Mouse (Mus musculus): ENCODE data around the gene Caprin2. TPM values are rescaled to one million over a fixed set of nuclear protein-coding genes. Genes with fewer than 3 reads are reported as not detected.

Gene Caprin2
- total RNA-seq, 2 experiments from 2014 or later = 10.2 to 18.2 TPM

DNA sequence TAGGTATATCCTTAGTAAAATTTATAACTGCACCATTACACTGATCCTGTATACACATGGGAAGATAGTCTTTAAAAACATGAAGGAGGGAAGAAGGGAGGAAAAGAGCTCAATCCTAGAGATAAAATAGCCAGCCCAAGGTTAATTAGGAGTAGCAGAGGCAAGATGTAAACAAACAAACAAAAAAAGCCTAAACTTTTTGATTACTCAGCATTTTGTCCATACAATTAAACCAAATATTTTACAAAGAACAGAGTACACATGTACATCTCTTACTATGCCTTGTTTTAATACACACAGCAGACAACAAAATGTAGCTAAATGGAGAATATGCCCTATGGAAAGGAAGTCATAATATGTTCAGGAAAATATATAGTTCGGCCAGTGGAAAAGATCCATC lies 54.3 kb downstream of the Caprin2 start:
- DNase-seq = no peak

DNA sequence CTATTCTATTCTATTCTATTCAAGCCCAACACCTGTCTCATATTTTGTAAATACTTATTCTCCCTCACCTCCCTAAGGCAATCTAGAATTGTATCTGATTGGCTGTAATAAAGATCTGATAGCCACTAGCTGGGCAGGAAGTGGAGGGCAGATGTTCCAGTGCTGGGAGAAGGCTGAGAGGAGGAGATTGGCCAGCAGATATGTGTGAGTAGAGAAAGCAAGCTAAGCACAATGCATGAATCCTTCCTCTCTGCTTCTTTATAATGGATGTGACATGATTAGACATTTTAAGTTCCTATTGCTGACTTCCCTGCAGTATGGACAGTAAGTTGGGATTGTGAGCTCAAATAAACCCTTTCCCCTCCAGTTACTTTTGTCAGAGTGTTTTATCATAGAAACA lies 57.6 kb downstream of the Caprin2 start:
- no peak for DNase-seq

DNA sequence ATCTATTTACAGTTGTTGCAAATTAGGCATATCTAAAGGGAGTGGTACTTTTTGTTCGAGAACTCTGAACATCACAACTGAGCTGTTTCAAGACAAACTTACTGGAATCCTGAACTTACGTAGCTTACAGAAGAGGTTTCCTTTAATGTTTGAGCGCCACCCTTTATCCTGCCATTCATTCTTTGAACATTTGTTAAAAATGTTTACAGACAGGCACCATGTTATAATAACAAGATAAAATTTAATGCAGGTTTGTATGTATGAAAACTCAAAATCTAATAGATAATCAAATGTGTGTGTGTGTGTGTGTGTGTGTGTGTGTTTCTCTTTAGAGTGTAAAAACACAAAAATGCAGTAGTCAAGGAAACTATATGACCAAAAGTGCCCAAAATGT lies 64.3 kb downstream of the Caprin2 start:
- no peak for DNase-seq

DNA sequence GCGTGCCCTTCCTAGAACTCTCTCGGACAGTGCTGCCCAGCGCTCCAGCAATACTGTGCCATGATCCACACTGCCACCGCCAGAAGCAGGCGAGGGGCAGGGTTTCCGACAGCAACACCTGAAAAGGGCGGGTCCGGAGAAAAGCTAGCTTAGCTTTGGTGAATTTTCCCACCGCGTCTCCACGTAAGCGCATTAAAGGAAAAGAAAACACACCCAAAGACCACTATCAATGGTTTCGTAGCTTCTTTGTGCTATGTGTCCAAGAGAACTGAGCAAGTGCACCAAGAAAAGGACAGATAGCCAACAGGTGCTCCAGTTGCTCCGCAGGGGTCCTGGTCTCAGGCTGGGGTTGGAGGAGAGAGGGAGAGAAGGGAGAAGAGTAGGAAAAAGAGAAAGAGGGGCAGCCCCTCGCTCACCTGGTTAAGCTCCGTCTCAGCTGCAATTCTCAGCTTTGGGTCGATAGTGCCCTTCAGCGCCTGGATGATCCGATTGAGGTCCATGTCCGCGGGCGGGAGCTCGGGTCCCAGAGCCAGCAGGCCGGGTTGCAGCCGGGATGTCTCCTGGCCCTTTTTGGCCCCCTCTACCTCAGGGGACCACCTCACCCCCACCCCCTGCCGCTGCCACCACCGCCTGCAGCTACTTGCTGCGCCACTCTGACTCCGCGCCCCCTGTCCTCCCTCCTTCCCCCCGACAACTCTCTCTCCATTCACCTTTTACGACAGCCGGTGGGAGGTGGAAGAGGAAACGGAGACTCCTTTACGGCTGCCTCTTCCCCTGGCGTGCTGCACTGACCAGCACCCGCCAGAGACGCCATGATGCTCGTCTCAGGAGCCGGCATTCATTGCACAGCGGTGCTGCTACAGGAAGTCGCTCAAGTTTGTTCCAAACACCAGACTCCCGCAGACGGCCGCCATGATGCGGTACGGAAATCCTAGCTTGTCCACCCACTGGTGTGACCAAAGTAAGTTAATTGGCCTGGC lies 65.0 kb downstream of the Caprin2 start, which contains the start of gene Ipo8:
Ipo8 (minus strand) TSS at position 720 of the 980 bp plus-strand sequence.
- peak; percentile 91 for DNase-seq

DNA sequence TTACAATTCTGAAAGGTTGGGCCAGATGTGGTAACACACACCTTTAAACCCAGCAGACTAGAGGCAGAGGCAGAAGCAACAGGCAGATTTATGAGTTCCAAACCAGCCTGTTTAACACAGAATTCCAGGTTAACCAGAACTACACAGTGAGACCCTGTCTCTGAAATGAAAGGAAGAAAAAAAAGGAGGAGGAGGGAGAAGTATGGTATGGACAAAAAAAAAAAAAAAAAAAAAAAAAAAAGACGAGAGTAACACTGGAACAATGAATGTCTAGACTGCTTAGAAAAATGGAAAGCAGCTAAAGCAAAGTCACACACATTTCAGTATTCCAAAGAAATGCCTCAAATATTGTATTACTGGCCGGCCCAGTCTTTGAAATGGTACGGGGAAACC lies 65.7 kb downstream of the Caprin2 start:
- no peak for DNase-seq

DNA sequence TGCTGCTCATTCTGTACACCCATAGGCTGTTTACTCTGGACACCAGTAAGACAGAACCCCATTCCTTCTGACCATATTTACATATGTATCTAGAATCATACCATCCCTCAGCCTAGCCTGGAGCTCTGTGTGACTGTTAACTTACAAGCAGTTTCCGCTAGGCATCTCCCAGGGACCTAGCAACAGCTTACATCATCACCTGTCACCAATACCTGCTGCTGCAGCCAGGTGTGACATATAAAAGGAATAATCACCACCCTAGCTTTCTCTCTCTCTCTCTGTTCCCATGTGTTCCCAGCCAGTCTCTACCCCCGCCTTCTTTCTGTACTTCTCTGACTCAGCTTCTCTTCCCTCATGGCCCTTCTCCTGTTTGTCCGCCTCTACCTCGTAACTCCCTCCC lies 69.9 kb downstream of the Caprin2 start:
- no peak for DNase-seq

DNA sequence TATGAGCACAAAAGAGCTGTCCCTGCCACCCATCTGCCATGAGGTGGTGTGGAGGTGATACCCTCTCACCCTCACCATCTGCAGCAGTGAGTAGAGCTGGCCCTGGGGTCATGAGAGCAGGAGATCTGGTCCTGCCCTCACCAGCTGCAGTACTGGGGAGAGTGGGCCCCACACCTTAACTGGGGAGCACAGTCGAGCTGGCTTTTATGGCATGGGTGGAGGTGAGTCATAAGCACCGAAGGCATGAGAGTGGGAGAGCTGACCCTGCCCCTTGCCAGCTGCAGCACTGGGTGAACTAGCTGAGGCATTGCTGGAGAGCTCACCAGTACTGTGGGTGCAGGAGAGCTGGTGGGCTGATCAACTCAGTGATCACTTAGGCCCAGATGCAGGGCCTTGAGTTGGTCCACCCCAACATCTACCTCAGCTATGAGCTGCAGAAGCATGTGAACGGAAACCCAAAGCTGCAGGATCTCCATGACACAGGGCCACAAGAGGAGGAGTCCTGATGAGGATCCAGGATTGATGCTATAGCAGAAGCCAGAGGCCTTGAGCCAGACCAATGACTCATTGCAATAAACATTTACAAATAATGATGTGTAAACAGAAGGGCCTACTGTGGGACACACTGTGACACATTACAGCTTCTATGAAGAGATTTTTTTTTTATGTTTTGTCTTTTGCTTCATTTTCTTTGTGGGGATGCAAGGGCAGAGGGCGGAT lies 77.3 kb downstream of the Caprin2 start:
- peak; percentile 7 for DNase-seq

DNA sequence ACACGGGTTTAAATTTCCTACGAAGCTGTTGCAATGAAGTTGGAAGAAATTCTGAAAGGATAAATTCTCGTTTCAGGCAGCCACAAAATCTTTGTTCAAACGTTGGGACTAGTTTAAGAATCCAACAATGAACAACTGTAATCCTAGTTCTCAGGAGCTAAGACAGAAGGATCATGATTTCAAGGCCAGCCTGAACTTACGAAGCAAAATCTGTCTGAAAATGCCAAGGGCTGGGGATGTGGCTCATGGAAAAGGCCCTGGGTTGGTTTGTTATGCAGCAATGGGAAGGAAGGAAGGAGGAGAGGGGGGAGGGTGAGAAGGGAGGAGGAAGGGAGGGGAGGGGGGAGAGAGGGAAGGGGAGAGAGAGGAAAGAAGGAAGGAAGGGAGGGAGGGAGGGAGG lies 79.3 kb downstream of the Caprin2 start:
- peak; percentile 13 for DNase-seq

DNA sequence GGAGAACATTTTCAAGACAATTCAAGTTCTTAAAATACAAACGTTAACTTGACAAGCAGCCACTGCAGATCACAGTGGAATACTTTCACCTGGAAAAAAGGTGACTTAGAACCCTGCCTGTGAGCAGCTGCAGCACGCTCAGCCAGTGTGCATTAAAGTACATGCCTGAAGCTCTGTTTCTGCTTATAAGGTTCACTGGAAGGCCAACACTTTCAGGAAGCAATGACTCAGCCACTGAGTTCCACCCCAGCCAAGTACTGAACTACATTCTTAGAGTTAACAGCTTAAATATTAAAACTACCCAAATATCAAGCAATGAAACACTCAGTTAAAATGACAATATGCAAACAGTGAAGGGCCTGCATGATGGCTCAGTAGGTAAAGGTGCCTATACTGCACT lies 84.9 kb downstream of the Caprin2 start:
- no peak for DNase-seq

DNA sequence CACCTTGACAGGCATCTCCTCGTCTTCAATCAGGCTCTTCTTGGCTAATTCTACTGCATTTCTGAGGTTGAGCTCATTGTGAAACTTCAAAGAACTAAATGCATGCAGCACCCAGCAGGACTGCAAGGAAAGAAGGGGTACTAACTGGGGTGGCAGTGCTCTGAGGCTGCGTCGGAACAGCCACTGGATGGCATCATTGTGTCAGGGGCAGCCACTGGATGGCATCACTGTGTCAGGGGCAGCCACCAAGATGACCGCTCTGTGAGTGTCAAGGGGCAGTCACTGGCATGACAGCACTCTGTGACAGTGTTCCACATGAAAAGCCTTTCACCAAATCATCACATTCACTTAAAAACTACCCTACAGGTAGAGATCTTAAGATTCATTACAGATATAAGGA lies 96.3 kb downstream of the Caprin2 start:
- DNase-seq = no peak

DNA sequence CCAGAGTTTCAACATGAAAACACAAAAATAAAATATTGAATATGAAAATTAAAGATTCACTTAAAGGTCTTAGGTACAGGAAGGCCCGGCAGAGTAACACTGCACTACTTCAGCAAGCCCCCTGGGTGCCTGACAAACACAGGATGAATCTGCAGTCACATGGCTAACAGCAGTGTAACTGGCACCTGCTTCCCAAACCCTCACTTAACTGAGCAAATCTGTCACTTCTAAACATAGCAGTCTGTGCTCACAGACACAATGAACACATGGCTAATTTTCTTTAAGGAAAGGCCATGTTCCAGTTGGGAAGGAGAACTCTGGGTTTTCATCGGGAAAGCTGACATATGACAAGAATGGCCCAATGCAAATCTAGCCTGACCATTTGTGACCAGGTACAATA lies 100.9 kb downstream of the Caprin2 start:
- no peak for DNase-seq

Other genes with a start within 250 kb of the Caprin2 start
- gene Ipo8, start 64.8 kb downstream of the Caprin2 start, total RNA-seq (2021) = 10 to 100 TPM; 28.4 to 34.1 TPM
- 10 to 100 TPM; 28.1 to 29.4 TPM for gene Sinhcaf, start 50.2 kb upstream of the Caprin2 start, total RNA-seq (2021)
- gene Dennd5b, start 205.4 kb upstream of the Caprin2 start, total RNA-seq (2021) = 10 to 100 TPM; 19.0 to 19.1 TPM
- not detected for gene Gm10203, start 233.9 kb upstream of the Caprin2 start, total RNA-seq (2021)
- gene Etfbkmt, start 243.6 kb upstream of the Caprin2 start, total RNA-seq (2021) = 10 to 100 TPM; 23.6 to 43.5 TPM